Mouse (Mus musculus): ENCODE results near the gene Slc12a3. TPM values are rescaled to one million over a fixed set of nuclear protein-coding genes. Genes with fewer than 3 reads are reported as not detected.

Slc12a3 gene
- total and polyA plus RNA-seq, 2 experiments: 0.04 to 0.18 TPM

DNA sequence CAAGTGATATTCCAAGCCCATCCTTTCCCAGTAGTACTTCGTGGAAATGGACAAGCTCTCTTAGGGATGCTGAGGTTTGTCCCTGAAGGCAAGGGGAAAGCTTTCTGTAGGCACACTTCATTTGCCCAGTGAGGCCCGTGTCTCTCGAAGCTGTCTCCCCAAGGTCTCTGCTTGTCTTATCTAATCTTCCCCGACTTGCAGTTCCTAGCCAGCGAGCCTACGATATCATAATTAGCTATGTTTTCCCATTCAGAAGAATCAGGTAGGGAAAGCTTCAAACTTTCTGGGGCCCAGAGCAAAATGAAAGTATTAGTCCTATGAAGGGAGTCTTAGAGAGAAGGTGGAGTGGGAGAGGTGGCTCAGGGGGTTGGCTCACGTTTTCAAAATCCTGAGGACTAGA lies 55.2 kb downstream of the Slc12a3 start:
- TF ChIP-seq CTCF (IDR thresholded peaks at IDR 0.05; ENCODE audit: low read depth, low read length) (no peak), POLR2A (IDR thresholded peaks at IDR 0.05; ENCODE audit: extremely low read depth, insufficient read depth, low read length) (no peak)
- 76% methylated on average over 7 of the region's 7 CpGs for WGBS
- no peaks in the 10 kb centered on the region for H3K27me3 ChIP-seq (ENCODE audit: control insufficient read depth, insufficient read depth, low read length)
- no peak overlapping the region for H3K27ac ChIP-seq (replicated peaks; ENCODE audit: insufficient read depth, low read depth, low read length)
- H3K4me1 ChIP-seq (ENCODE audit: control insufficient read depth, insufficient read depth, low read length): peaks cover 9% of the 10 kb centered on the region; the same call in 1 of the 2 replicates
- H3K4me3 ChIP-seq (ENCODE audit: insufficient read depth, low read depth, low read length): no peak overlapping the region
- H3K79me2 ChIP-seq (ENCODE audit: control insufficient read depth, insufficient read depth, low read length): peaks cover 12% of the 10 kb centered on the region; the same call in 1 of the 2 replicates
- H3K36me3 ChIP-seq (ENCODE audit: control insufficient read depth, insufficient read depth, low read length): peaks cover 10% of the 10 kb centered on the region
- H3K9ac ChIP-seq (ENCODE audit: low read depth, low read length): no peak overlapping the region
- DNase-seq (ENCODE audit: extremely low read depth, low read depth, low spot score): no peak

GRCm38 (mm10) chr8:94385506-94386213 lies 56.7 kb downstream of the Slc12a3 start:
- H3K79me2 ChIP-seq (ENCODE audit: control insufficient read depth, insufficient read depth, low read length): peaks cover 12% of the 10 kb centered on the region; the same call in 1 of the 2 replicates
- DNase-seq (ENCODE audit: extremely low read depth, low read depth, low spot score): peak; percentile 44
- no peaks in the 10 kb centered on the region for H3K27me3 ChIP-seq (ENCODE audit: control insufficient read depth, insufficient read depth, low read length)
- H3K36me3 ChIP-seq (ENCODE audit: control insufficient read depth, insufficient read depth, low read length): peaks cover 24% of the 10 kb centered on the region
- 15% methylated on average over 20 of the region's 20 CpGs for WGBS
- peak overlapping the region; percentile 96 for H3K9ac ChIP-seq (ENCODE audit: low read depth, low read length)
- peak overlapping the region; percentile 78 for H3K4me3 ChIP-seq (ENCODE audit: insufficient read depth, low read depth, low read length)
- H3K4me1 ChIP-seq (ENCODE audit: control insufficient read depth, insufficient read depth, low read length): peaks cover 14% of the 10 kb centered on the region; the same call in 1 of the 2 replicates
- H3K27ac ChIP-seq (replicated peaks; ENCODE audit: insufficient read depth, low read depth, low read length): peak overlapping the region; percentile 94
- TF ChIP-seq CTCF (IDR thresholded peaks at IDR 0.05; ENCODE audit: low read depth, low read length): no peak
- no peak for TF ChIP-seq POLR2A (IDR thresholded peaks at IDR 0.05; ENCODE audit: extremely low read depth, insufficient read depth, low read length)

DNA sequence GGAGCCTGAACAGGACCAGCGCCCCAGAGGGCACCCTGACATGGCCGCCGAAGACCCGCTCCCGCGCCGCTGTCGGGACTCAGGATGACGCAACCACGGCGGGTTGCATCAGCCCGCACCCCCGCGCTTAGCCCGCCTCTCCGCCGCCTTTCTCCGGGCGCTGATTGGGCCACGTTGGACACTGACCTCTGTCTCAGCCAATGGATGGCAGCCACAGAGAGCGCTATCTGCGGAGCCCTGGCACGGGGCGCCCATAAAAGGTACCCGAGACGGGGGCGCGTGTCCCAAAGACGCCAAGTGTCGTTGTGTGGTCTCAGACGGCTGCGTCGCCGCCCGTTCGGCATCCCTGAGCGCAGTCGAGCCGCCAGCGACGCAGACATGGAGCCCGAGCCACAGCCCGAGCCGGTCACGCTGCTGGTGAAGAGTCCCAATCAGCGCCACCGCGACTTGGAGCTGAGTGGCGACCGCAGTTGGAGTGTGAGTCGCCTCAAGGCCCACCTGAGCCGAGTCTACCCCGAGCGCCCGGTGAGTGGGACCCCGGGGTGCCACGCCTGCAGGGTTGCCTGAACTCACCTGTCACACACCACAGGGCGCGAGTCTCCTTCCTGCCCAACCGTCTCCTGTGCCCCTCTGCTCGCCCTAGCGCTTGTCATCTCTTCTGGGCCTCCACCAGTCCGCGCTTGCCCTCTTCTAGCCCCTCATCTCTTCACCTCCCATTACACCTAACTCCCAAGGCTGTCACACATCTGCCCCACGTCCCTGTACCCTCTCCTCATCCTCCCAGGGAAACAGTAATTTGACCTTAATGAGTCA lies 57.4 kb downstream of the Slc12a3 start, which contains the start of gene Herpud1:
TSS of gene Herpud1 (plus strand) at position 225 of the 813 bp plus-strand sequence.
- peak within 1 kb of the TSS; percentile 98 for H3K27ac ChIP-seq (replicated peaks; ENCODE audit: insufficient read depth, low read depth, low read length)
- peaks cover 20% of the 10 kb centered on the region for H3K4me1 ChIP-seq (ENCODE audit: control insufficient read depth, insufficient read depth, low read length)
- H3K9ac ChIP-seq (ENCODE audit: low read depth, low read length): peak within 1 kb of the TSS; percentile 97
- DNase-seq (ENCODE audit: extremely low read depth, low read depth, low spot score): peak; percentile 89
- WGBS: under 1% methylated on average over 65 of the region's 65 CpGs
- peak within 1 kb of the TSS; percentile 84 for H3K4me3 ChIP-seq (ENCODE audit: insufficient read depth, low read depth, low read length)
- peak; percentile 98 for TF ChIP-seq POLR2A (IDR thresholded peaks at IDR 0.05; ENCODE audit: extremely low read depth, insufficient read depth, low read length)
- TF ChIP-seq CTCF (IDR thresholded peaks at IDR 0.05; ENCODE audit: low read depth, low read length): no peak
- no peaks in the 10 kb centered on the region for H3K27me3 ChIP-seq (ENCODE audit: control insufficient read depth, insufficient read depth, low read length)
- H3K36me3 ChIP-seq (ENCODE audit: control insufficient read depth, insufficient read depth, low read length): peaks cover 32% of the 10 kb centered on the region
- H3K79me2 ChIP-seq (ENCODE audit: control insufficient read depth, insufficient read depth, low read length): peaks cover 12% of the 10 kb centered on the region; the same call in 1 of the 2 replicates

DNA sequence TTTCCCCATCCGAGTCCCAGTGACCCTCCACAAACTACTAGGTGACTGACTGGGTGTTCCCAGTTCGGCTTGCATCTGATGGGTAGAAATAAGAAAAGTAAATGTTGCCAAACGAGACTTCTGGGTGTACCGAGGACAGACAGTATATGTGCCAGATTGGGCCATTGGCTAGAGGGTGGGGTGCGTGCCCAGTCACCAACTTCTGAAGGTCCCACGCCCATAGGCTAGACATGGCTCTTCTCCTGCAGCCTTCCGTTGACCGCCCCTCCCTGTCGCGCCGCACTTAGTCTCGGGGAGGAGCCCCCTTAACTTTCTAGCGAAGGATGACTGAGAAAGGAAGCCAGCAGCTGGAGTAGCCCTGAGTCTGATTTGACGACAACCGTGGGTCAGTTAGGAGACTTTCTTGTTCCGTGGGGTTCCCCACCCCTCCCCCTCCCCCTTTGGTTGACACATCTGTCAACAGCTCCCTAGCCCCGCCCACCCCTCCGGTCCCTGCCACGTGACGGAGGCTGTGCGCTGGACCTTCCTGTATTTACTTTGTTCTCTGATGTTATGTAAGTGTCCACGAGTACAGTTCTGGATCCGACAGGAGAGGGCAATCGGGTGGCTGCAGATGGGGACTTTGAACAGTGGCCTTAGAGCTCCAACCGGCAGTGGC lies 58.2 kb downstream of the Slc12a3 start:
- peaks cover 27% of the 10 kb centered on the region for H3K4me1 ChIP-seq (ENCODE audit: control insufficient read depth, insufficient read depth, low read length)
- H3K36me3 ChIP-seq (ENCODE audit: control insufficient read depth, insufficient read depth, low read length): peaks cover 39% of the 10 kb centered on the region
- peak overlapping the region; percentile 84 for H3K4me3 ChIP-seq (ENCODE audit: insufficient read depth, low read depth, low read length)
- DNase-seq (ENCODE audit: extremely low read depth, low read depth, low spot score): peak; percentile 95
- H3K79me2 ChIP-seq (ENCODE audit: control insufficient read depth, insufficient read depth, low read length): peaks cover 12% of the 10 kb centered on the region; the same call in 1 of the 2 replicates
- H3K27me3 ChIP-seq (ENCODE audit: control insufficient read depth, insufficient read depth, low read length): no peaks in the 10 kb centered on the region
- WGBS: 0% methylated on average over 25 of the region's 25 CpGs
- peak overlapping the region; percentile 97 for H3K9ac ChIP-seq (ENCODE audit: low read depth, low read length)
- no peak for TF ChIP-seq CTCF (IDR thresholded peaks at IDR 0.05; ENCODE audit: low read depth, low read length)
- peak; percentile 56; the same call in 1 of the 2 replicates for TF ChIP-seq POLR2A (IDR thresholded peaks at IDR 0.05; ENCODE audit: extremely low read depth, insufficient read depth, low read length)
- H3K27ac ChIP-seq (replicated peaks; ENCODE audit: insufficient read depth, low read depth, low read length): peak overlapping the region; percentile 98

DNA sequence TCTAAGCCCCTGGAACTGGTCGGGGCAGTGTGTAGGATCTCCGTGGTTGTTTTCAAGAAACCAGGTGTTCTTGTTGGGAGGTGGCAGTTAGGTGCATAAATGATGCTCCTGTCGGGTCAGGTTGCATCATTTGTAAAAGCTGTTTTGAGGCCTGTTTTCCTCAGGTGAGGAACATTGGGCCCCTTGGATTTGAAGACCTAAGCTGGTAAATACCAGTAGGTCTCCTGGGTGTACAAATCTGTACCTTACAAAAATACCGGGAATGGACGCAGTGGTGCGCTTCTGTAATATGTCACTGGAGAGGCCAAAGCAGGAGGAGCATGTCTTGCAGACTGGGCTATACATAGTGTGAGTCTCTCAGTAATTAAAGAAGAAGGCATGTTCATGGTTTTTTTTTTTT lies 58.8 kb downstream of the Slc12a3 start:
- Histone ChIP-seq H3K9ac (ENCODE audit: low read depth, low read length) (peak overlapping the region; percentile 91), H3K27me3 (ENCODE audit: control insufficient read depth, insufficient read depth, low read length) (no peaks in the 10 kb centered on the region), H3K79me2 (ENCODE audit: control insufficient read depth, insufficient read depth, low read length) (peaks cover 12% of the 10 kb centered on the region; the same call in 1 of the 2 replicates), H3K27ac (replicated peaks; ENCODE audit: insufficient read depth, low read depth, low read length) (peak overlapping the region; percentile 98), H3K4me1 (ENCODE audit: control insufficient read depth, insufficient read depth, low read length) (peaks cover 31% of the 10 kb centered on the region), H3K4me3 (ENCODE audit: insufficient read depth, low read depth, low read length) (peak overlapping the region; percentile 84), H3K36me3 (ENCODE audit: control insufficient read depth, insufficient read depth, low read length) (peaks cover 46% of the 10 kb centered on the region)
- 3% methylated on average over 6 of the region's 6 CpGs for WGBS
- DNase-seq (ENCODE audit: extremely low read depth, low read depth, low spot score): no peak
- TF ChIP-seq CTCF (IDR thresholded peaks at IDR 0.05; ENCODE audit: low read depth, low read length) (no peak), POLR2A (IDR thresholded peaks at IDR 0.05; ENCODE audit: extremely low read depth, insufficient read depth, low read length) (no peak)

Measured in liver, adult 2 months (tissue).